Mouse (Mus musculus) heart, postnatal 0 days (tissue): Measurements from ENCODE around the gene Ncmap. TPM values are rescaled to one million over a fixed set of nuclear protein-coding genes. Genes with fewer than 3 reads are reported as not detected.

Source experiments
- ATAC-seq: fragments of 200-750 bp; cut with Nextera tagmentation; 2 replicates; pipeline ENCODE4 v1.8.0; 2017; ENCODE audit warnings: low read depth, moderate number of reproducible peaks, moderate library complexity; ENCODE audit not compliant: insufficient read depth
- DNase-seq: peaks from one replicate; pipeline ENCODE4 v3.0.0-alpha.2; 2016; ENCODE audit warnings: low spot score
- H3K27ac ChIP-seq: fragments of 300-500 bp; sonication (generic); 2 replicates; pipeline ENCODE4 v1.5.1; 2014; ENCODE audit warnings: low read depth, mild to moderate bottlenecking
- H3K27me3 ChIP-seq: fragments of 300-500 bp; sonication (generic); 2 replicates; pipeline ENCODE4 v1.6.1; 2014; ENCODE audit warnings: low read length, mixed read lengths; ENCODE audit not compliant: control insufficient read depth, insufficient read depth
- H3K36me3 ChIP-seq: fragments of 300-500 bp; sonication (generic); replicated peaks from 2 replicates; pipeline ENCODE4 v1.6.1; 2014; ENCODE audit warnings: low read length, mixed read lengths; ENCODE audit not compliant: control insufficient read depth, insufficient read depth
- H3K4me1 ChIP-seq: fragments of 300-500 bp; sonication (generic); 2 replicates; pipeline ENCODE4 v1.6.1; 2014; ENCODE audit warnings: antibody characterized with exemption; ENCODE audit not compliant: control insufficient read depth, insufficient read depth
- H3K4me2 ChIP-seq: fragments of 300-500 bp; sonication (generic); 2 replicates; pipeline ENCODE4 v1.6.1; 2014; ENCODE audit warnings: low read depth, mild to moderate bottlenecking, low read length, moderate library complexity
- H3K4me3 ChIP-seq: fragments of 300-500 bp; sonication (generic); 2 replicates; pipeline ENCODE4 v1.5.1; 2014; ENCODE audit warnings: low read depth, low read length
- H3K9ac ChIP-seq: fragments of 300-500 bp; sonication (generic); replicated peaks from 2 replicates; pipeline ENCODE4 v1.6.1; 2014; ENCODE audit warnings: low read depth, low read length, mixed read lengths
- H3K9me3 ChIP-seq: fragments of 300-500 bp; sonication (generic); replicated peaks from 2 replicates; pipeline ENCODE4 v1.6.1; 2016; ENCODE audit warnings: low read length; ENCODE audit not compliant: control insufficient read depth
- CTCF ChIP-seq: IDR thresholded peaks from 2 replicates; pipeline ENCODE4 v1.5.1; 2016; ENCODE audit warnings: antibody characterized with exemption, control low read depth, low read depth
- EP300 ChIP-seq: IDR thresholded peaks from 2 replicates; pipeline ENCODE4 v1.6.1; 2016; ENCODE audit warnings: antibody characterized with exemption, low read depth
- WGBS: fragments of 180-500 bp; shearing (Covaris S2); extraction: QIAGEN DNeasy Blood & Tissue Kit; methylation state at CpG from one replicate; pipeline ENCODE4 v1.1.7; 2014; 5-methylcytosine and 5-hydroxymethylcytosine counted together
- polyA plus RNA-seq: library from polyadenylated mRNA; unstranded; fragments of >200 nt; fragmentation: Nextera tagmentation; extraction: Ambion mirVana; gene quantifications from 2 replicates; pipeline ENCODE4 v1.2.1, GENCODE M21; 2015
- total RNA-seq: library from RNA; depleted of rRNA; stranded (reverse); fragments of >200 nt; gene quantifications from 2 replicates; pipeline ENCODE4 v1.2.3, GENCODE M21; 2014; ENCODE audit warnings: low replicate concordance

The Ncmap gene
- total and polyA plus RNA-seq, 2 experiments from 2014 or later: 0.16 TPM; not detected in 1

- Histone ChIP-seq H3K4me3 (no peak overlapping the region), H3K27ac (0 out of 2 replicates have a peak overlapping the region, but pooled peaks have one; percentile 13)
Observed at GRCm38 (mm10) chr4:135436291-135436690, 38.3 kb upstream of the Ncmap start.

GRCm38 (mm10) chr4:135434395-135434789 is 36.4 kb upstream of the Ncmap start:
- no peak for DNase-seq
- peak overlapping the region; percentile 95 for H3K4me2 ChIP-seq
- TF ChIP-seq EP300 (no peak), CTCF (no peak)
- peak overlapping the region; percentile 80 for H3K9ac ChIP-seq
- WGBS: 26% methylated on average over 11 of the region's 11 CpGs
- H3K4me3 ChIP-seq: peak overlapping the region; percentile 78
- peaks cover 7% of the 10 kb centered on the region; the same call in 1 of the 2 replicates for H3K4me1 ChIP-seq
- no peaks in the 10 kb centered on the region for H3K9me3 ChIP-seq
- H3K27ac ChIP-seq: peak overlapping the region; percentile 33
- no peaks in the 10 kb centered on the region for H3K27me3 ChIP-seq
- ATAC-seq: no peak
- no peaks in the 10 kb centered on the region for H3K36me3 ChIP-seq

More at GRCm38 (mm10) chr4:135436291-135436690, 38.3 kb upstream of the Ncmap start:
- Histone ChIP-seq H3K36me3 (no peaks in the 10 kb centered on the region), H3K9ac (no peak overlapping the region), H3K9me3 (no peaks in the 10 kb centered on the region), H3K27me3 (no peaks in the 10 kb centered on the region), H3K4me1 (peaks cover 12% of the 10 kb centered on the region; the same call in 1 of the 2 replicates), H3K4me2 (peak overlapping the region; percentile 7; the same call in 1 of the 2 replicates)
- DNase-seq (no peak), ATAC-seq (no peak)
- TF ChIP-seq EP300 (0 out of 2 replicates have a peak, but pooled peaks have one; percentile 19), CTCF (no peak)
- WGBS: 50% methylated on average over 13 of the region's 13 CpGs

GRCm38 (mm10) chr4:135433443-135434394 is 35.7 kb upstream of the Ncmap start, which contains the start of gene Rcan3:
TSS of gene Rcan3 (minus strand) at chr4:135433853.
- Histone ChIP-seq H3K27me3 (no peaks in the 10 kb centered on the region), H3K9me3 (no peaks in the 10 kb centered on the region), H3K27ac (peak within 1 kb of the TSS; percentile 33), H3K4me1 (peaks cover 3% of the 10 kb centered on the region; the same call in 1 of the 2 replicates), H3K9ac (peak within 1 kb of the TSS; percentile 80), H3K4me3 (peak within 1 kb of the TSS; percentile 78), H3K36me3 (no peaks in the 10 kb centered on the region), H3K4me2 (peak within 1 kb of the TSS; percentile 95)
- DNase-seq (peak; percentile 79), ATAC-seq (peak; percentile 90)
- TF ChIP-seq CTCF (peak; percentile 14; the same call in 1 of the 2 replicates), EP300 (no peak)
- WGBS: 1% methylated on average over 65 of the region's 79 CpGs

GRCm38 (mm10) chr4:135433086-135433442 is 35.0 kb upstream of the Ncmap start:
- TF ChIP-seq EP300: no peak
- TF ChIP-seq CTCF: no peak
- H3K9me3 ChIP-seq: no peaks in the 10 kb centered on the region
- peak overlapping the region; percentile 95 for H3K4me2 ChIP-seq
- DNase-seq (no peak), ATAC-seq (no peak)
- peaks cover 3% of the 10 kb centered on the region; the same call in 1 of the 2 replicates for H3K4me1 ChIP-seq
- no peaks in the 10 kb centered on the region for H3K27me3 ChIP-seq
- H3K4me3 ChIP-seq: peak overlapping the region; percentile 78
- H3K9ac ChIP-seq: peak overlapping the region; percentile 80; the same call in 1 of the 2 replicates
- no peaks in the 10 kb centered on the region for H3K36me3 ChIP-seq
- H3K27ac ChIP-seq: peak overlapping the region; percentile 32; the same call in 1 of the 2 replicates
- 11% methylated on average over 10 of the region's 10 CpGs for WGBS

- 83% methylated on average over 8 of the region's 8 CpGs for WGBS
- H3K4me3 ChIP-seq: no peak overlapping the region
- H3K9ac ChIP-seq: no peak overlapping the region
- no peaks in the 10 kb centered on the region for H3K27me3 ChIP-seq
- DNase-seq (no peak), ATAC-seq (no peak)
- TF ChIP-seq EP300 (no peak), CTCF (no peak)
- peaks cover 3% of the 10 kb centered on the region; the same call in 1 of the 2 replicates for H3K4me1 ChIP-seq
- no peak overlapping the region for H3K27ac ChIP-seq
- no peaks in the 10 kb centered on the region for H3K36me3 ChIP-seq
- H3K4me2 ChIP-seq: no peak overlapping the region
- no peaks in the 10 kb centered on the region for H3K9me3 ChIP-seq
Observed at GRCm38 (mm10) chr4:135429990-135430760, 32.1 kb upstream of the Ncmap start.
